Mouse (Mus musculus): ENCODE data around the gene Mydgf. TPM values are rescaled to one million over a fixed set of nuclear protein-coding genes. Genes with fewer than 3 reads are reported as not detected.

Mydgf gene
- polyA plus RNA-seq, 2 experiments: 37.3 to 50.3 TPM

- Histone ChIP-seq H3K4me1 (replicated peaks; ENCODE audit: control insufficient read depth in 2 of 2, insufficient read depth in 2 of 2, low read length in 1 of 2) (peaks cover 8 to 11% of the 10 kb centered on the region in 2 experiments), H3K9me3 (ENCODE audit: control insufficient read depth, low read length) (no peaks in the 10 kb centered on the region), H3K27me3 (ENCODE audit: control insufficient read depth, insufficient read depth, low read length) (no peaks in the 10 kb centered on the region), H3K36me3 (replicated peaks; ENCODE audit: control insufficient read depth, insufficient read depth, low read depth) (no peaks in the 10 kb centered on the region), H3K4me2 (ENCODE audit: low read depth) (no peak overlapping the region; the same call in none of the 2 replicates), H3K27ac (no peak overlapping the region), H3K9ac (replicated peaks) (no peak overlapping the region), H3K4me3 (ENCODE audit: insufficient read depth in 1 of 2, low read depth in 2 of 2, low read length in 2 of 2) (no peak overlapping the region)
- DNase-seq (ENCODE audit: low read depth in 3 of 3, low spot score in 3 of 3): no peak
- WGBS (ENCODE audit: insufficient replicate concordance): 35% methylated on average over 3 of the region's 3 CpGs
- no peak for ATAC-seq (ENCODE audit: insufficient read depth)
- TF ChIP-seq EP300 (IDR thresholded peaks at IDR 0.05; ENCODE audit: low read depth) (no peak), CTCF (IDR thresholded peaks at IDR 0.05; ENCODE audit: low read depth) (no peak)
These were observed 36.1 kb upstream of the Mydgf start for GRCm38 (mm10) chr17:56219805-56220204.

- Histone ChIP-seq H3K4me1 (replicated peaks; ENCODE audit: control insufficient read depth in 2 of 2, insufficient read depth in 2 of 2, low read length in 1 of 2) (peaks cover 8 to 11% of the 10 kb centered on the region in 2 experiments), H3K4me3 (ENCODE audit: insufficient read depth in 1 of 2, low read depth in 2 of 2, low read length in 2 of 2) (peak overlapping the region; percentile 82 to 91), H3K27ac (peak overlapping the region; percentile 21), H3K9me3 (ENCODE audit: control insufficient read depth, low read length) (no peaks in the 10 kb centered on the region), H3K36me3 (replicated peaks; ENCODE audit: control insufficient read depth, insufficient read depth, low read depth) (no peaks in the 10 kb centered on the region), H3K27me3 (ENCODE audit: control insufficient read depth, insufficient read depth, low read length) (no peaks in the 10 kb centered on the region), H3K4me2 (ENCODE audit: low read depth) (peak overlapping the region; percentile 78), H3K9ac (replicated peaks) (peak overlapping the region; percentile 73)
- ATAC-seq (ENCODE audit: insufficient read depth): no peak
- 33% methylated on average over 12 of the region's 12 CpGs for WGBS (ENCODE audit: insufficient replicate concordance)
- TF ChIP-seq EP300 (IDR thresholded peaks at IDR 0.05; ENCODE audit: low read depth) (no peak), CTCF (IDR thresholded peaks at IDR 0.05; ENCODE audit: low read depth) (no peak)
- no peak for DNase-seq (ENCODE audit: low read depth in 3 of 3, low spot score in 3 of 3)
These were observed 35.5 kb upstream of the Mydgf start for GRCm38 (mm10) chr17:56219251-56219650.

- Histone ChIP-seq H3K4me2 (ENCODE audit: low read depth) (peak within 1 kb of the TSS; percentile 78), H3K9ac (replicated peaks) (peak within 1 kb of the TSS; percentile 73), H3K9me3 (ENCODE audit: control insufficient read depth, low read length) (no peaks in the 10 kb centered on the region), H3K4me1 (replicated peaks; ENCODE audit: control insufficient read depth in 2 of 2, insufficient read depth in 2 of 2, low read length in 1 of 2) (peaks cover 8 to 11% of the 10 kb centered on the region in 2 experiments), H3K4me3 (ENCODE audit: insufficient read depth in 1 of 2, low read depth in 2 of 2, low read length in 2 of 2) (peak within 1 kb of the TSS; percentile 82 to 91), H3K27ac (peak within 1 kb of the TSS; percentile 21), H3K36me3 (replicated peaks; ENCODE audit: control insufficient read depth, insufficient read depth, low read depth) (no peaks in the 10 kb centered on the region), H3K27me3 (ENCODE audit: control insufficient read depth, insufficient read depth, low read length) (no peaks in the 10 kb centered on the region)
- DNase-seq (ENCODE audit: low read depth in 3 of 3, low spot score in 3 of 3): peak; percentile 86 to 91 (median 89)
- peak; percentile 46 for TF ChIP-seq CTCF (IDR thresholded peaks at IDR 0.05; ENCODE audit: low read depth)
- TF ChIP-seq EP300 (IDR thresholded peaks at IDR 0.05; ENCODE audit: low read depth): no peak
- peak; percentile 98 for ATAC-seq (ENCODE audit: insufficient read depth)
- WGBS (ENCODE audit: insufficient replicate concordance): under 1% methylated on average over 72 of the region's 78 CpGs
These were observed 34.9 kb upstream of the Mydgf start, which contains the start of gene Dpp9 for GRCm38 (mm10) chr17:56218377-56219191. Gene Dpp9, minus strand, starts transcription at chr17:56218905.

GRCm38 (mm10) chr17:56217670-56218069 lies 34.0 kb upstream of the Mydgf start:
- DNase-seq (ENCODE audit: low read depth in 3 of 3, low spot score in 3 of 3): no peak
- ATAC-seq (ENCODE audit: insufficient read depth): no peak
- Histone ChIP-seq H3K27ac (no peak overlapping the region), H3K27me3 (ENCODE audit: control insufficient read depth, insufficient read depth, low read length) (no peaks in the 10 kb centered on the region), H3K4me3 (ENCODE audit: insufficient read depth in 1 of 2, low read depth in 2 of 2, low read length in 2 of 2) (peak overlapping the region; percentile 82 to 91), H3K4me1 (replicated peaks; ENCODE audit: control insufficient read depth in 2 of 2, insufficient read depth in 2 of 2, low read length in 1 of 2) (peaks cover 8 to 15% of the 10 kb centered on the region in 2 experiments), H3K36me3 (replicated peaks; ENCODE audit: control insufficient read depth, insufficient read depth, low read depth) (no peaks in the 10 kb centered on the region), H3K9ac (replicated peaks) (peak overlapping the region; percentile 73), H3K9me3 (ENCODE audit: control insufficient read depth, low read length) (no peaks in the 10 kb centered on the region), H3K4me2 (ENCODE audit: low read depth) (peak overlapping the region; percentile 78)
- WGBS (ENCODE audit: insufficient replicate concordance): 66% methylated on average over 13 of the region's 13 CpGs
- TF ChIP-seq CTCF (IDR thresholded peaks at IDR 0.05; ENCODE audit: low read depth) (no peak; the same call in 1 of the 2 replicates), EP300 (IDR thresholded peaks at IDR 0.05; ENCODE audit: low read depth) (no peak)

GRCm38 (mm10) chr17:56214229-56214628 lies 30.5 kb upstream of the Mydgf start:
- Histone ChIP-seq H3K9ac (replicated peaks) (no peak overlapping the region), H3K4me3 (ENCODE audit: insufficient read depth in 1 of 2, low read depth in 2 of 2, low read length in 2 of 2) (no peak overlapping the region), H3K36me3 (replicated peaks; ENCODE audit: control insufficient read depth, insufficient read depth, low read depth) (no peaks in the 10 kb centered on the region; the same call in 1 of the 2 replicates), H3K27me3 (ENCODE audit: control insufficient read depth, insufficient read depth, low read length) (no peaks in the 10 kb centered on the region), H3K27ac (no peak overlapping the region), H3K4me2 (ENCODE audit: low read depth) (no peak overlapping the region), H3K9me3 (ENCODE audit: control insufficient read depth, low read length) (no peaks in the 10 kb centered on the region), H3K4me1 (replicated peaks; ENCODE audit: control insufficient read depth in 2 of 2, insufficient read depth in 2 of 2, low read length in 1 of 2) (peaks cover 6 to 13% of the 10 kb centered on the region in 2 experiments)
- 84% methylated on average over 1 of the region's 1 CpGs for WGBS (ENCODE audit: insufficient replicate concordance)
- no peak for TF ChIP-seq CTCF (IDR thresholded peaks at IDR 0.05; ENCODE audit: low read depth)
- no peak for TF ChIP-seq EP300 (IDR thresholded peaks at IDR 0.05; ENCODE audit: low read depth)
- no peak for DNase-seq (ENCODE audit: low read depth in 3 of 3, low spot score in 3 of 3)
- no peak for ATAC-seq (ENCODE audit: insufficient read depth)

All from liver, embryonic 14.5 days (tissue).